Mouse (Mus musculus) gastrocnemius, postnatal 36 days (tissue): Measurements from ENCODE around the gene Hmgxb4. TPM values are rescaled to one million over a fixed set of nuclear protein-coding genes. Genes with fewer than 3 reads are reported as not detected.
"Not testable (repeated sequence)": the region's sequence is repeated elsewhere in the genome, so short reads cannot be mapped to it uniquely, and the experiment has no call there.

Experiments used
- DNase-seq, 2 experiments: peaks; one replicate each; pipeline ENCODE4 v3.0.0; 2022
- intact Hi-C: fragments of 180-260 bp; cut with DNase I; formaldehyde crosslinking; loops from one replicate; pipeline ENCODE4 v1.15.1; 2025
- long read RNA-seq, 2 experiments: library from polyadenylated mRNA; stranded (forward); transcript quantifications; one replicate each; pipeline ENCODE4 v2.0.0; 2021
- total RNA-seq, 2 experiments: library from RNA; stranded (reverse); gene quantifications; 2 replicates each; pipeline ENCODE4 v1.2.3; 2021

Hmgxb4 gene
- 1 to 10 TPM; 7.0 to 7.4 TPM for total RNA-seq
- long read RNA-seq, experiment 1, partial matches to known transcripts: 0 of 6 reads
- long read RNA-seq, experiment 1, other reads (novel, unspliced or antisense): 4 of 6 reads
- long read RNA-seq, experiment 2, full-length matches to known transcripts: 1 of 4 reads
- long read RNA-seq, experiment 2, partial matches to known transcripts: 0 of 4 reads
- long read RNA-seq, experiment 2, other reads (novel, unspliced or antisense): 3 of 4 reads

- no peak for DNase-seq
- intact Hi-C loops: loop anchor here (5.0 kb wide), 1 partner anchor 39 kb away; the partner anchor contains the start of gene Tom1
Observed at GRCm38 (mm10) chr8:74993081-74993474, at the start of gene Hmgxb4. Gene Hmgxb4, plus strand, starts transcription at chr8:74993356.

- intact Hi-C loops: no loop called here
- DNase-seq: no peak
Observed at GRCm38 (mm10) chr8:74949445-74949844, 43.7 kb upstream of the Hmgxb4 start.

GRCm38 (mm10) chr8:74963983-74964382, 29.2 kb upstream of the Hmgxb4 start:
- intact Hi-C loops: no loop called here
- no peak for DNase-seq

- DNase-seq, intact Hi-C loops: not testable (repeated sequence)
Observed at GRCm38 (mm10) chr8:74970286-74970685, 22.9 kb upstream of the Hmgxb4 start.

- intact Hi-C loops: no loop called here
Observed at GRCm38 (mm10) chr8:74971636-74972035, 21.5 kb upstream of the Hmgxb4 start.

GRCm38 (mm10) chr8:74972322-74972883, 20.8 kb upstream of the Hmgxb4 start:
- intact Hi-C loops: no loop called here
- no peak for DNase-seq

More at GRCm38 (mm10) chr8:74971636-74972035, 21.5 kb upstream of the Hmgxb4 start:
- no peak for DNase-seq

- DNase-seq: no peak
- intact Hi-C loops: no loop called here
Observed at GRCm38 (mm10) chr8:74973121-74973869, 19.9 kb upstream of the Hmgxb4 start.

- intact Hi-C loops: no loop called here
- no peak for DNase-seq
Observed at GRCm38 (mm10) chr8:74973904-74974303, 19.3 kb upstream of the Hmgxb4 start.

GRCm38 (mm10) chr8:74977427-74977826, 15.7 kb upstream of the Hmgxb4 start:
- no peak for DNase-seq
- intact Hi-C loops: no loop called here

GRCm38 (mm10) chr8:74980060-74980710, 13.0 kb upstream of the Hmgxb4 start:
- DNase-seq: no peak
- intact Hi-C loops: no loop called here

- intact Hi-C loops: no loop called here
Observed at GRCm38 (mm10) chr8:74980711-74981062, 12.5 kb upstream of the Hmgxb4 start.

GRCm38 (mm10) chr8:74981809-74982208, 11.3 kb upstream of the Hmgxb4 start:
- no peak for DNase-seq
- intact Hi-C loops: no loop called here

More at GRCm38 (mm10) chr8:74980711-74981062, 12.5 kb upstream of the Hmgxb4 start:
- peak in 1 of 2 experiments; percentile 16 for DNase-seq

GRCm38 (mm10) chr8:74987436-74987835, 5.7 kb upstream of the Hmgxb4 start:
- intact Hi-C loops: no loop called here
- DNase-seq: no peak

- intact Hi-C loops: loop anchor here (5.0 kb wide), 1 partner anchor 42 kb away; the partner anchor contains the start of gene Tom1
- DNase-seq: no peak
Observed at GRCm38 (mm10) chr8:74990021-74990420, 3.1 kb upstream of the Hmgxb4 start.

GRCm38 (mm10) chr8:74993475-74994451, 607 bp downstream of the Hmgxb4 start:
- intact Hi-C loops: loop anchor here (5.0 kb wide), 1 partner anchor 39 kb away; the partner anchor contains the start of gene Tom1
- peak; percentile 77 to 78 for DNase-seq

GRCm38 (mm10) chr8:74994540-74994939, 1.4 kb downstream of the Hmgxb4 start:
- DNase-seq: no peak
- intact Hi-C loops: loop anchor here (5.0 kb wide), 1 partner anchor 38 kb away; the partner anchor contains the start of gene Tom1

- no peak for DNase-seq
- intact Hi-C loops: no loop called here
Observed at GRCm38 (mm10) chr8:75000431-75000830, 7.3 kb downstream of the Hmgxb4 start.

- DNase-seq: no peak
- intact Hi-C loops: no loop called here
Observed at GRCm38 (mm10) chr8:75008826-75009225, 15.7 kb downstream of the Hmgxb4 start.

GRCm38 (mm10) chr8:75013557-75013956, 20.4 kb downstream of the Hmgxb4 start:
- intact Hi-C loops: no loop called here
- DNase-seq: no peak

- DNase-seq: no peak
- intact Hi-C loops: no loop called here
Observed at GRCm38 (mm10) chr8:75013964-75014363, 20.8 kb downstream of the Hmgxb4 start.
